Mouse (Mus musculus): ENCODE measurements at regions not wholly inside any gene's neighbourhood (a gene's known extent, or its start where the extent isn't known, plus 50 kb on each side); places are given as distances from the start of the nearest gene placed in this dataset.
A peak's percentile ranks its signal among the peaks of the same experiment; 100 is the strongest.
"Not testable (repeated sequence)": the region's sequence is repeated elsewhere in the genome, so short reads cannot be mapped to it uniquely, and the experiment has no call there.

DNA sequence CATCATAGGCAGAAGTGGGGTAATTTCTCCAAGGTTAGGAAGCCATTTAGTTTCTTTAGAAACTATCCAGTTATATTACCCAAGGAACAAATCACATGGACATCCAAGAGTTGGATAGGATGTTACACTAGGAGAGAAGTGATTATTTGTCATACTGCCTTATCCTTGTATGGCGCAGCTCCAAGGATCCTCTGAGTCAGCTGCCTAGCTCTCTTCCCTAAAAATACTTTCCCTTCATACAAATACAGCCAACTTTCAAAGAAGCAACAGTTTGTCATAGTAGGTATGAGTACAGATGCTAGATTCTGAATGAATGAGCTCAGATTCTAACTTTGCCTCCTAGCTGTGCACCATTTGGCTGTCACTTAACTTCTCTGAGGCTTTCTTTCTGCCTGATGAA lies 492.9 kb upstream of the Gm9747 start:
- H3K4me3 ChIP-seq (ENCODE audit: insufficient read depth, low read length): no peak overlapping the region
- H3K4me1 ChIP-seq (ENCODE audit: control insufficient read depth, insufficient read depth, low read length): peaks cover 20% of the 10 kb centered on the region
- TF ChIP-seq POLR2A (IDR thresholded peaks at IDR 0.05; ENCODE audit: low read depth, low read length) (no peak), CTCF (IDR thresholded peaks at IDR 0.05; ENCODE audit: borderline replicate concordance, insufficient read depth, low read length) (no peak)
- peak overlapping the region; percentile 91 for H3K27ac ChIP-seq (ENCODE audit: insufficient read depth, low read length)

DNA sequence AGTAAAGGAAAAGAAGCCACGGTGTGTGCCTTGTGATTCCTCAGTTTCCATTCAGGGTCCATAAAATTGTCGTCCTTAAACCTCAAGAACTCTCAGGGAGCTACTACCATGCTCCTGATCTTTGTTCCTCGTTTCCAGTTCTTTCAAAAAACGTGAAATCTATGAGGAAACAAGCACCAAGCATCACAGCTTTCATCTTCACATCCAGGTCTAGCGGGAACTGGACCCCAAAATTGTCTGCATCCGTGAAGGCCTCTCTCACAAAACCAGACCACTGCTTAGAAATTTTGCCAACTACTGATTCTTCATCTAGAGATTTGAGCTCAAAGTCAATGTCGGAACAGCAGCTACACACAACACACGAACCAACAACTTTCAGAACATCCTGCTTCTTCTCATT lies 491.0 kb upstream of the Gm9747 start:
- not testable (repeated sequence) for H3K4me3 ChIP-seq (ENCODE audit: insufficient read depth, low read length)
- peaks cover 27% of the 10 kb centered on the region for H3K4me1 ChIP-seq (ENCODE audit: control insufficient read depth, insufficient read depth, low read length)

DNA sequence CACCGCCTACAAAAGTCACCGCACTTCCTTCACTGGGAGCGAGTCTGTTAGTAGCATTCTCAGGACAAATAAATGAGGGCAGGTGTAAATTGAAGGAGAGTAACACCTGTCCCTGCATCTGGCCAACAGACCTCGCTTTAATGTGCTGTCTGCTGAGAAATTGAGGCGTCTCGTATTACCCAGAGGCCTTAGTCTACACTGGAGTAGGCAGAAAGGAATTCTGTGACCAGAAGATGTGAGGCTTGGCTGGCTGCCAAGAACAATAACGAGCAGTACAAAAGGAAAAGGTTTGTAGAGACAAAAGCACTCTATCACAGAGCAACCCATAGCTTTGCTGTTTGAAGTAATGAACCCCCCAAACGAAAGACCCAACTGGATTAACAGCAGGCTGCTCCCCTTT lies 488.4 kb upstream of the Gm9747 start:
- Histone ChIP-seq H3K4me3 (ENCODE audit: insufficient read depth, low read length) (no peak overlapping the region), H3K27ac (ENCODE audit: insufficient read depth, low read length) (peak overlapping the region; percentile 96), H3K4me1 (ENCODE audit: control insufficient read depth, insufficient read depth, low read length) (peaks cover 24% of the 10 kb centered on the region)
- TF ChIP-seq POLR2A (IDR thresholded peaks at IDR 0.05; ENCODE audit: low read depth, low read length) (no peak), CTCF (IDR thresholded peaks at IDR 0.05; ENCODE audit: borderline replicate concordance, insufficient read depth, low read length) (no peak)

More for the DNA sequence above, 491.0 kb upstream of the Gm9747 start:
- H3K27ac ChIP-seq (ENCODE audit: insufficient read depth, low read length): not testable (repeated sequence)

DNA sequence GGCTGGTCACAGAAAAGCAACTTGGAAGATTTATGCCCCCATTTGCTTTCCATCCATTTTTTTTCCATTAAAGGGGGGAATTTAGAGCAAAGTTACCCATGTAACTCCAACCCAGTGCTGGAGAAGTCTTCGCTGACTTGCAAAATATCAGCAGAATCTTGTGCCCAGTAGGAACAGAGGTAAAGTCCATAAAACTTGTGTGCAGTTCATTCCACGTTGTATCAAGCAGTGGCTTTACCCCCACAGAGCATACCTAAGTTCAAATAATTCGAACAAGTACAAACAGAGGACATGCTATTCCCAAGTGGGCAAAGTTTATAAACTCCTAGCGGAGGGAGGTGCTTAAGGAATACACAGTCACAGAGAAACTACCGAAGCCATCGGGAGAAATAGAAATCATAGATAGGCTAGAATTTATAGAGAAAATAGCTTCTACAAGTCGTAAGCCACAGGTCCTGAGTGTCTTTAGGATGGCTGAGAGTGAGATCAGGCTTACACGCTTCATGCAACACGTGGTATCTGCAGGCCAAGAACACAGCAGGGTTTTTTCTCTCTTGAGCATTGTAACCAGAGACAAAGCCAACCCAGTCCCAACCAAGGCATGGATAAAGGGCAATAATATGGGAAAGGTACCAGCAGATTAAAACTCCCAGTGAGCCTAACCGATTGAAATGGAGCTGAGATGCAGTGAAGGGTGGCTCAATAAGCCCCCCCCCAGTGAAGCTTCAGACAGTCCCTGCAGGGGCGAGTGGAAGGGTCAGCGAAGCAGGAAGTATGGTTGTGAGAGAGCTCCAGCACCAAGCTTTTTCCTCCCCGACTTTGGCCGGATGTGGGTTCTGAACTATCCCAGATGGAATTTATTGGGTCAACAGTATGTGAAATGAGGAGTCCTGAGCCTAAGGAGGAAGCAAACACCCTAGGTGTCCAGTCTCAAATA lies 487.6 kb upstream of the Gm9747 start:
- H3K4me3 ChIP-seq (ENCODE audit: insufficient read depth, low read length): no peak overlapping the region
- H3K4me1 ChIP-seq (ENCODE audit: control insufficient read depth, insufficient read depth, low read length): peaks cover 24% of the 10 kb centered on the region
- TF ChIP-seq CTCF (IDR thresholded peaks at IDR 0.05; ENCODE audit: borderline replicate concordance, insufficient read depth, low read length) (no peak), POLR2A (IDR thresholded peaks at IDR 0.05; ENCODE audit: low read depth, low read length) (no peak)
- H3K27ac ChIP-seq (ENCODE audit: insufficient read depth, low read length): peak overlapping the region; percentile 96

DNA sequence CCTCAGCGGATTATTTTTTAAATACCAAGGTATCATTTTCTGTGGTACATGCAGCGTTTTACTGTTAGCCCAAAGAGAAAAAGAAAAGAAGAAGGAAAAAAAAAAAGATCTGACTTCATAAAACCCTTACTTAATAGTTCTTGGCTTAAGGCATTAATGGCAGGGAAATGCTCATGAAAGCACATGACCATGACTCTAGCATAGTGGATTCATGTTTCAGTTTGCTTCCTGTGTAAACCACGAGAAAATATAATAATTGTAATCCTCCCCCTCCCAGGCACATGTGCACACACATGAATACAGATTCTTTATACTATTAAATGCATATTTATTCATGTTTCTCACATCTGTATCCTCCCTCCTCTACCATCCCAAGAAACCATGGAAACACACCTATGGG lies 486.9 kb upstream of the Gm9747 start:
- H3K27ac ChIP-seq (ENCODE audit: insufficient read depth, low read length): peak overlapping the region; percentile 96
- H3K4me1 ChIP-seq (ENCODE audit: control insufficient read depth, insufficient read depth, low read length): peaks cover 19% of the 10 kb centered on the region
- no peak overlapping the region for H3K4me3 ChIP-seq (ENCODE audit: insufficient read depth, low read length)
- TF ChIP-seq POLR2A (IDR thresholded peaks at IDR 0.05; ENCODE audit: low read depth, low read length) (no peak), CTCF (IDR thresholded peaks at IDR 0.05; ENCODE audit: borderline replicate concordance, insufficient read depth, low read length) (no peak)

DNA sequence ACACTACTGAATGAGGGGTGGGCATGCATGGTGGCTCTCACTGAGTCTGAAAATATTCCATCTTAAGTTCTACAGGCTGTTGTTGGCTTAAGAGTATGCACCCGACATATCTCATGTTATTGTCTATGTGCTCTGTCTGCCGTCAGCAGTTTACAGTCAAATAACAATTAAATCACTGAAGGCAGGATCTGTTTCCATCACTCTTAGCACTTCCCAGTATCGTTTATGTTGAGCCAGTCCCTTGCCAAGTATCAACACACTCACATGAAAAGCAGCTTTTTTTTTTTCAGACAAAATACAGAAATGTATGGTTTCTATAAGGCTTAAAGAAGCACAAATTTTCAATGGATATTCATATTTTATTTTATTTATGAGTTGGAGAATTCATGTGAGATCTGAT lies 485.9 kb upstream of the Gm9747 start:
- no peak overlapping the region for H3K4me3 ChIP-seq (ENCODE audit: insufficient read depth, low read length)
- TF ChIP-seq CTCF (IDR thresholded peaks at IDR 0.05; ENCODE audit: borderline replicate concordance, insufficient read depth, low read length) (no peak), POLR2A (IDR thresholded peaks at IDR 0.05; ENCODE audit: low read depth, low read length) (no peak)
- peak overlapping the region; percentile 96; the same call in 1 of the 2 replicates for H3K27ac ChIP-seq (ENCODE audit: insufficient read depth, low read length)
- H3K4me1 ChIP-seq (ENCODE audit: control insufficient read depth, insufficient read depth, low read length): peaks cover 19% of the 10 kb centered on the region

DNA sequence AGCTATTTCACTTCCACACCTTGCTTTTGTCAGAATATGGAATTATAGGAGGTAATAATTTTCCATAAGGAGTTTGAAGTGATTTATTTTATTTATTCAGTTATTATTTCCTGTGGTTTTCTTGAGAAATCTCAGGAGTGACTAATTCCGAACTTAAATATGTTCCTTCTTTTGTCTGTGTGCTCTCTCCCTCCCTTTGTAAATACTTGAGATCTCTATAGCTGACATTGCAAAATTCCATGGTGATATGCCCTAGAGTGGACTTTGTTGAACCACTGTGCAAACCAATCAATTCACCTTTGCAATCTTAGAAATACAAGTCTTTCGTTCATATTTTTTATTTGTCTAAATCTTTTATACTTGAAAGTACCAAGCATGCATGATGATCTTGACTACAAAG lies 478.8 kb upstream of the Gm9747 start:
- peaks cover 3% of the 10 kb centered on the region for H3K4me1 ChIP-seq (ENCODE audit: control insufficient read depth, insufficient read depth, low read length)
- TF ChIP-seq CTCF (IDR thresholded peaks at IDR 0.05; ENCODE audit: borderline replicate concordance, insufficient read depth, low read length) (no peak), POLR2A (IDR thresholded peaks at IDR 0.05; ENCODE audit: low read depth, low read length) (no peak)

DNA sequence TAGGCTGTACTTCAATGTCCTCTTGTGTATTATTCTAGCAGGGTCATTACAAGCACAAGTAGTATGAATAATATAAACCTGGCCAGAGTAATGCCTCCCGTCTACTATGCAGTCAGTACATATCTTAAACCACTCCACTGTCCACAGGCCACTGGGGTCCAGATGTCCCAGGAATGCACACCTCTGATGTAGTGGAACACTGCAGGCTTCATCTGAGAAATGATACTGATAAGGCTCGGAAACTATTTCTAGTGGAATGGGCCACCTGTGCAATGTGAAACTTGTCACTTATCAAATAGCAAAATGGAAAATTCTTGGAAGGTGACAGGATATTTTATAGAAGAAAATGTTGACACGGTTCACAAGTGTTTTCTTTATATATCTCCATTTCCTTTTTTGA lies 477.6 kb upstream of the Gm9747 start:
- H3K4me1 ChIP-seq (ENCODE audit: control insufficient read depth, insufficient read depth, low read length): peaks cover 5% of the 10 kb centered on the region
- TF ChIP-seq CTCF (IDR thresholded peaks at IDR 0.05; ENCODE audit: borderline replicate concordance, insufficient read depth, low read length) (no peak), POLR2A (IDR thresholded peaks at IDR 0.05; ENCODE audit: low read depth, low read length) (no peak)
- no peak overlapping the region for H3K27ac ChIP-seq (ENCODE audit: insufficient read depth, low read length)
- H3K4me3 ChIP-seq (ENCODE audit: insufficient read depth, low read length): no peak overlapping the region

More for the DNA sequence above, 478.8 kb upstream of the Gm9747 start:
- H3K4me3 ChIP-seq (ENCODE audit: insufficient read depth, low read length): no peak overlapping the region
- H3K27ac ChIP-seq (ENCODE audit: insufficient read depth, low read length): no peak overlapping the region

DNA sequence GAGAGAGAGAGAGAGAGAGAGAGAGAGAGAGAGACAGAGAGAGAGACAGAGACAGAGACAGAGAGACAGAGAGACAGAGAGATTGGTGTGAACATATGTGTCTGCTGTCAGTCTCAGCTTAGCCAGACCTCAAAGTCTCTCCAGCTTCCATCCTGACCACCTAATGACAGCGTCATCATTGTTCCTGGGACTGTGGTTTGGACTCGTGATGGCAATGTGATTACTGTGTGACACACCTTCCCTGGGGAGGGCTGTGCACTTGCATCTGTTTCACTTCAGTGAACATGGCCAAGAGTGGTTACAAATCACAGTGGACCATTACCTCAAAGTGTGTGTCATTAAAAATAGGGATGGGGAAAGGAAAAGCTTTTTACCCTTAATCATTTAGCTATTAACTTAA lies 477.2 kb upstream of the Gm9747 start:
- Histone ChIP-seq H3K27ac (ENCODE audit: insufficient read depth, low read length) (no peak overlapping the region), H3K4me3 (ENCODE audit: insufficient read depth, low read length) (no peak overlapping the region), H3K4me1 (ENCODE audit: control insufficient read depth, insufficient read depth, low read length) (peaks cover 5% of the 10 kb centered on the region)
- TF ChIP-seq POLR2A (IDR thresholded peaks at IDR 0.05; ENCODE audit: low read depth, low read length): no peak
- TF ChIP-seq CTCF (IDR thresholded peaks at IDR 0.05; ENCODE audit: borderline replicate concordance, insufficient read depth, low read length): no peak

DNA sequence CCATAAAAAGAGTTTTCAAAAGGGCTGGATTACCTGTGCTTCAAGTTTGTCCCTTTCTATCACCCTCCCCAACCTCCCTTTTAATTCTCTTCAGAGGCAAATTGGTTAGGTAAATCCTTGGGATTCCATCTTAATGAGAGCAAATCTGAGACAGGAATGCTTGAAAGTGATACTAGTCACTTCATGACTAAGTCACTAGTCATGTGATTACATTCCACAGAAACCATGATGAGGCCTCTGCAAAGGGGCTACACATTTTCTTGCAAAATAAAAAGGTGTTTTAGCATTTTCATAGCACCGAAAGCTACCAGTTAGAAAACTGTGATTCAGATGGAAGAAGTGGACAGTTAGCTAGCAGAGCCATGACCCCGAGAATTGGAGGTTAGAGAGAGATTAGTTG lies 473.0 kb upstream of the Gm9747 start:
- H3K4me1 ChIP-seq (ENCODE audit: control insufficient read depth, insufficient read depth, low read length): peaks cover 5% of the 10 kb centered on the region
- peak overlapping the region; percentile 76 for H3K27ac ChIP-seq (ENCODE audit: insufficient read depth, low read length)
- no peak overlapping the region for H3K4me3 ChIP-seq (ENCODE audit: insufficient read depth, low read length)
- no peak for TF ChIP-seq CTCF (IDR thresholded peaks at IDR 0.05; ENCODE audit: borderline replicate concordance, insufficient read depth, low read length)
- no peak for TF ChIP-seq POLR2A (IDR thresholded peaks at IDR 0.05; ENCODE audit: low read depth, low read length)
